Mouse (Mus musculus) kidney, adult 2 months (tissue): ENCODE results near the gene Rab6b.

ENCODE experiments used
- CTCF ChIP-seq: fragments of 200-500 bp; conservative IDR thresholded peaks from 2 replicates; pipeline ENCODE4 v1.5.1; 2011; ENCODE audit warnings: low read depth, mild to moderate bottlenecking, control low read depth, low read length, moderate library complexity, mixed read lengths; ENCODE audit not compliant: insufficient read depth, insufficient read length
- POLR2A ChIP-seq: fragments of 200-500 bp; IDR thresholded peaks from one replicate; pipeline ENCODE4 v1.6.1; 2011; ENCODE audit warnings: low read depth, low read length, control low read depth

GRCm38 (mm10) chr9:103087301-103087700 lies 24.3 kb upstream of the Rab6b start:
- no peak for TF ChIP-seq POLR2A
- TF ChIP-seq CTCF: no peak
